Mouse (Mus musculus) embryonic facial prominence, embryonic 12.5 days (tissue): ENCODE results near the gene Cd164. TPM values are rescaled to one million over a fixed set of nuclear protein-coding genes. Genes with fewer than 3 reads are reported as not detected.

Source experiments
- ATAC-seq: fragments of 200-750 bp; cut with Nextera tagmentation; 2 replicates; pipeline ENCODE4 v1.8.0; 2017; ENCODE audit not compliant: insufficient number of reproducible peaks, insufficient read depth, low FRiP score, low TSS enrichment
- H3K27ac ChIP-seq: fragments of 300-500 bp; sonication (generic); 2 replicates; pipeline ENCODE4 v1.5.1; 2016; ENCODE audit warnings: mild to moderate bottlenecking
- H3K27me3 ChIP-seq: fragments of 300-500 bp; sonication (generic); 2 replicates; pipeline ENCODE4 v1.6.1; 2016; ENCODE audit warnings: mild to moderate bottlenecking, moderate library complexity
- H3K36me3 ChIP-seq: fragments of 300-500 bp; sonication (generic); 2 replicates; pipeline ENCODE4 v1.6.1; 2016; ENCODE audit warnings: mild to moderate bottlenecking
- H3K4me1 ChIP-seq: fragments of 300-500 bp; sonication (generic); 2 replicates; pipeline ENCODE4 v1.6.1; 2016
- H3K4me2 ChIP-seq: fragments of 300-500 bp; sonication (generic); replicated peaks from 2 replicates; pipeline ENCODE4 v1.6.1; 2016; ENCODE audit warnings: mild to moderate bottlenecking, moderate library complexity
- H3K4me3 ChIP-seq: fragments of 300-500 bp; sonication (generic); 2 replicates; pipeline ENCODE4 v1.5.1; 2016; ENCODE audit warnings: mild to moderate bottlenecking
- H3K9ac ChIP-seq: fragments of 300-500 bp; sonication (generic); 2 replicates; pipeline ENCODE4 v1.6.1; 2016; ENCODE audit warnings: mild to moderate bottlenecking, moderate library complexity
- H3K9me3 ChIP-seq: fragments of 300-500 bp; sonication (generic); 2 replicates; pipeline ENCODE4 v1.6.1; 2016; ENCODE audit warnings: mild to moderate bottlenecking, moderate library complexity
- WGBS: fragments of 180-500 bp; shearing (Covaris S2); methylation state at CpG from one replicate; pipeline ENCODE4 v1.1.7; 2016; 5-methylcytosine and 5-hydroxymethylcytosine counted together
- polyA plus RNA-seq: library from polyadenylated mRNA; unstranded; fragments of >200 nt; fragmentation: Nextera tagmentation; extraction: Ambion mirVana; gene quantifications from 2 replicates; pipeline ENCODE4 v1.2.1, GENCODE M21; 2016

Gene Cd164
- 164 and 178 TPM in 2 replicates for polyA plus RNA-seq

DNA sequence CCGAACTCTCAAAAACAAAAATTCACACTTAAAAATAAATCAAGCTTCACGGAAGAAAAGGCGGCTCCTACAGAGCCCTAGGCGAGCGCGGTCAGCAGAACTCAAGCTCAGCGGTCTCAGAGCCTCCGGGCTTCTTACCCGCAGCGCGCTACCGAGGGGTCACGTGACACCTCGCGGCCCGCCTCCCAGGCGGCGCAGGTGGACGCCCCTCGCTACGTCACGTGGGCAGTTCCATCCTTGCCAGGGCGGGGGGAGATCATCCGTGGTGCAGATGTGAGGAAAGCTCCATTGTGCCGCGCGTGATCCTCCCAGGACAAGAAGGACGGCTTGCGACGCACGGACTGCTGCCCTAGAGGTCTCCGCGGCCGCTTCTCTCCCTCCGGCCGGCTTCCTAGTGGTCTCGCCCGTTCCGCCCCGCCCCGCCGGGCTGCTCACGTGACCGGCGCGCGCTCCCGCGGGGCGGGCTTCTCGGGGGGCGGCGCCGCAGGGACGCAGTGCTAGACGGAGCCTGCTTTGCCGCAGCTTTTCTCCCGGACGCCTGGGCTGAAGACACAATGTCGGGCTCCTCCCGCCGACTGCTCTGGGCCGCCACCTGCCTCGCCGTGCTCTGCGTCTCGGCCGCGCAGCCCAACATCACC, at the start of gene Cd164:
TSS of gene Cd164 (plus strand) at position 434 of the 638 bp plus-strand sequence.
- Histone ChIP-seq H3K9ac (peak within 1 kb of the TSS; percentile 93), H3K4me3 (peak within 1 kb of the TSS; percentile 96), H3K36me3 (0 out of 2 replicates have a peak, but pooled peaks cover 5% of the 10 kb centered on the region), H3K27ac (peak within 1 kb of the TSS; percentile 96), H3K4me1 (peaks cover 19% of the 10 kb centered on the region), H3K4me2 (peak within 1 kb of the TSS; percentile 83), H3K27me3 (no peaks in the 10 kb centered on the region), H3K9me3 (no peaks in the 10 kb centered on the region)
- peak; percentile 92 for ATAC-seq
- WGBS = under 1% methylated on average over 69 of the region's 69 CpGs

DNA sequence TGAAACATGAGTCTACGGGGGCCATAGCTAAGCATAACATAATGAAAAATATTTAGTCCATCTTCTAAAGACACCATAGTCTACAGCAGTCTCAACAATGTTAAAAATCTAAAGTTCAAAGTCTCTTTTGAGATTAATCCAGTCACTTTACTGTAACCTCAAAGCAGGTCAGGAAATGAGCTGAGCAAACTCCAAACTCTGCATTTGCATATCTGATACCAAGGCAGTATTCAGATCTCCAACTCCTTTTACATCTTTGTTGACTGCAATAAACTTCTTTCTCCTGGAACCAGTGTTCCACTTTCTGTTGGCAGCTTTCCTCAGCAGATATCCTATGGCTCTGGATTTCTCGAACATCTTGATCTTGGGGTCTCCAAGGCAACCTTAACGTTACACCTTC, 48.5 kb upstream of the Cd164 start:
- Histone ChIP-seq H3K9ac (no peak overlapping the region), H3K27me3 (no peaks in the 10 kb centered on the region), H3K9me3 (no peaks in the 10 kb centered on the region), H3K4me3 (no peak overlapping the region), H3K36me3 (peaks cover 14% of the 10 kb centered on the region), H3K4me1 (peaks cover under 1% of the 10 kb centered on the region; the same call in 1 of the 2 replicates), H3K27ac (no peak overlapping the region), H3K4me2 (no peak overlapping the region)
- ATAC-seq = no peak
- 83% methylated on average over 3 of the region's 3 CpGs for WGBS

DNA sequence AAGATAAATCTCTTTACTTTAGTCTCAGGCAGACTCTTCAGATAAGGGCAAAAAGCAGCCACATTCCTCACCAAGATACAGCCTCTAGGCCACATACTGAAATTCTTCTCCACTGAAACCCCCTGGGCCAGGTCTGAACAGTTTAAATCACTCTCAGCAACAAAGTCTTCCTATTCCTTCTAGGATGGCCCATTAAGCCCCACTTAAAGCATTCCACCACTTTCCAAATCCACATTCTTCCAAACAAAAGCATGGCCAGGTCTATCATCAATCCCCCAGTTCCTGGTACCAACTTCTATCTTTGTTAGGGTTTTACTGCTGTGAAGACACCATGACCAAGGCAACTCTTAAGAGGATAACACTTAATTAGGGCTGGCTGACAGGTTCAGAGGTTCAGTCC, 46.7 kb upstream of the Cd164 start:
- H3K9me3 ChIP-seq = no peaks in the 10 kb centered on the region
- peaks cover 6% of the 10 kb centered on the region for H3K36me3 ChIP-seq
- H3K4me2 ChIP-seq = no peak overlapping the region
- H3K27ac ChIP-seq = no peak overlapping the region
- H3K4me3 ChIP-seq = no peak overlapping the region
- H3K9ac ChIP-seq = no peak overlapping the region
- ATAC-seq = no peak
- no peaks in the 10 kb centered on the region for H3K27me3 ChIP-seq
- H3K4me1 ChIP-seq = peaks cover 10% of the 10 kb centered on the region

DNA sequence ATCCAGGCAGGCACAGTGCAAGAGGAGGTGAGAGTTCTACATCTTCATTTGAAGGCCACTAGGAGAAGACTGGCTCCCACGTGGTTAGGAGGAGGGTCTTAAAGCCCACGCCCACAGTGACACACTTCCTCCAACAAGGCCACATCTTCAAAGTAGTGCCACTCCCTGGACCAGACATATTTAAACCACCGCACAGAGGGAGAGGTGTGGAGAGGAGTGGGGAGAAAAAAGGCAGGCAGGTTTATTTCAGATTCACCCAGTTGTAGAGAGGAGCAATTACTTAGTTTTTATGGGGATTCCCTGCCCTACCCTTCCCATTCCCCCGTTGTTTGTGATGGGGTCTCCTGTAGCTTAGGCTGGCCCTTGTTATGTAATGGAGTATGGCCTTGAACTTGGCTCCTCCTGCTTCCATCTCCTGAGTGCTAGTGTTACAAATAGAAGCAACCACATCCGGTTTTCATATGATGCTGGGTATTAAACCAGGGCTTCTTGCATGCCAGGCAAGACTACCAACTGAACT, 46.2 kb upstream of the Cd164 start:
- Histone ChIP-seq H3K36me3 (peaks cover 6% of the 10 kb centered on the region), H3K4me1 (peaks cover 10% of the 10 kb centered on the region), H3K9ac (no peak overlapping the region), H3K27me3 (no peaks in the 10 kb centered on the region), H3K9me3 (no peaks in the 10 kb centered on the region), H3K4me2 (no peak overlapping the region), H3K4me3 (no peak overlapping the region), H3K27ac (no peak overlapping the region)
- 78% methylated on average over 5 of the region's 5 CpGs for WGBS
- ATAC-seq = no peak

DNA sequence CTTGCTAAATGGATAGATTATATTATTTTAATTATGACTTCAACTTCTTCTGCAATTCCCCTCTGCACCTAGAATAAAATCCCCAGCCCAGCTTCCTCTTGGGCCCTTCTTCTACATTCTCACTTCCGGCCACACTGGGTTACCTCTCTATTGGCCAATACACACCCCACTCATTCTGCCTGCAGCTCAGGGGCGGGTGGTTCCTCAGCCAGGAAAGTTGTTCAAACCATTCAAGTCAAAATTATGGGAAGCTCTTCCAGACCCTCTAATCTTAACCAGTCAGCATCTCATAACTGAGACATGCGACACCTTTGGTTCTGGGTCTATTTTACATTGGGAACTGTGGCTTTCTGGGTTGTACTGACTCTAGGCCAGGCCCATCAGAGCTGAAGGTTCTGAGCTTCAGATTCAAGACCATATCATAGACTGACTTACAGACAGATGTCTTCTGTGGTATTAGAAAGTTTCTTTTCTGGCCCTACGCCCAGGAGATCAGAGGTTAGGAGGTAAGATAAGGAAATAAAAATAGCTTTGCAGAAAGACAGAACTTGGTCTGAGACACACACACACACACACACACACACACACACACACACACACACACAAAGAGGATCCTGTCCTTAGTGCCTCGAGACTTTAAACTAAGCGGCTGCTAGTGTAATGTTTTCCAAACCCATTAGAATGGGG, 45.3 kb upstream of the Cd164 start:
- H3K27me3 ChIP-seq = no peaks in the 10 kb centered on the region
- no peak overlapping the region for H3K4me2 ChIP-seq
- no peaks in the 10 kb centered on the region for H3K9me3 ChIP-seq
- H3K36me3 ChIP-seq = peaks cover 5% of the 10 kb centered on the region
- no peak overlapping the region for H3K4me3 ChIP-seq
- H3K9ac ChIP-seq = no peak overlapping the region
- 74% methylated on average over 6 of the region's 6 CpGs for WGBS
- peaks cover 10% of the 10 kb centered on the region for H3K4me1 ChIP-seq
- no peak overlapping the region for H3K27ac ChIP-seq
- no peak for ATAC-seq

DNA sequence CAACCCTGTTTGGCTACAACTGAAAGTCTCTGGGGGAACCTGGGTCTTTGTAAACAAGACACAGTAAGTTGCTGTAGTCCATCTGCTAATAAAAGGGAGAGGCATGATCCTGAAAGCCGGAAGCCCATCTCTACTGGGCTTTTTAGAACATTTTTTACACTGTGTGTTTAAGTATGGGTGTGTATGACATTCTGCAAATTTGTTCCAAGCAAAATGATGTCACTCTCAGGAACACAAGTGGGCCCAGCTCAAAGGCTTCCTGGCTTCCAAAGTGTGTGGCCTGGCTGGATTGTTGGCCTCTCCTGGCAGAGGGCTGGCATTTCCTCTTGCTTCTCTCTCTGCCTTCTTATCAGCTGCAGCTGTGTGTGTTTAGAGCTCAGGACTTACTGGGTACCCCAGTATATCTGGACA, 44.2 kb upstream of the Cd164 start:
- H3K4me3 ChIP-seq = no peak overlapping the region
- no peaks in the 10 kb centered on the region for H3K9me3 ChIP-seq
- WGBS = 63% methylated on average over 1 of the region's 1 CpGs
- peaks cover 10% of the 10 kb centered on the region for H3K4me1 ChIP-seq
- peaks cover 13% of the 10 kb centered on the region for H3K36me3 ChIP-seq
- ATAC-seq = no peak
- H3K27me3 ChIP-seq = no peaks in the 10 kb centered on the region
- 0 out of 2 replicates have a peak overlapping the region, but pooled peaks have one; percentile 19 for H3K27ac ChIP-seq
- no peak overlapping the region for H3K9ac ChIP-seq
- no peak overlapping the region; the same call in 1 of the 2 replicates for H3K4me2 ChIP-seq

DNA sequence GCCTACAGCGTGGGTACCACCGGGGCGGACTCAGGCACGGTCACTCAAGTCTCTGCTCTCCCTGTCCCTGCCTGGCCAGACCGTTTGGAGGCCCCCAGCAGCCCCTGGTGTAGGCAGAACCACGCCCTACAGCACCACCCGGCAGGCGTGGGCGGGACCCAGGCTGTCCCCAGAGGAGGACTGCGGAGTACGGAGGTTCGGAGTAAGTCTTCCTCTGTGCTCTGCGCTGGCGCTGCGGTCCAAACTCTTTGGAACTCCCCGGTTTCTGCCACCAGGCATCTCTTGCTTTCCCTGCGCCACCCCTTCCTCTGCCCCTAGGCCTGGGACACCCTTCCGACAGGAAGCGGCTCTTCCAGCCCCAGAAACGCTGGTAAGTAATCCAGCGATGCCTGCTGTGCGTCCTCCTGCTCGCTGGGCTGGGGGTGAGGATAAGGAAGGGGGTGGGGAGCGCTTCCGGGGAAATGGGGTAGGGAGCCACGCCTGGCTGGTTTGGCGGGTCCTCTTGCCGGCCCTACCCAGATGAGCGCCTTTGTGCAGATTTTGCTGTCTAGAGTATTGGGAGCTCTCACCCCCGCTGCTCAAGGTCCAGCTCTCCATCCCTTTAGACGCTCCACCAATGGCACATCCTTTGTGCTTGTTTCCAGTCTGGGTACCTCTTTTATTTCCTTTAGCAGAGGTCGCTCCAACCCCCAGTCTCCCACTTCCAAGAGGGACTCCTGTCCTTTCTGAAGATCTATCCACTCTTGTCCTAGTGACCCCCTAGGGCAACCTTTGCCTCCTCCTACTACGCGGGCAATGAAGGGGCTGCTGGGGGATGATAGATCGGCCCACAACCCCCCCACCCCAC, 42.8 kb upstream of the Cd164 start, which contains the start of gene Mical1:
TSS of gene Mical1 (plus strand) at position 144 of the 847 bp plus-strand sequence.
- ATAC-seq = peak; percentile 80
- Histone ChIP-seq H3K9ac (peak within 1 kb of the TSS; percentile 69), H3K36me3 (peaks cover 20% of the 10 kb centered on the region), H3K9me3 (no peaks in the 10 kb centered on the region), H3K27me3 (no peaks in the 10 kb centered on the region), H3K4me1 (peaks cover 10% of the 10 kb centered on the region), H3K4me2 (peak within 1 kb of the TSS; percentile 82), H3K4me3 (peak within 1 kb of the TSS; percentile 64), H3K27ac (peak within 1 kb of the TSS; percentile 65)
- under 1% methylated on average over 35 of the region's 35 CpGs for WGBS

DNA sequence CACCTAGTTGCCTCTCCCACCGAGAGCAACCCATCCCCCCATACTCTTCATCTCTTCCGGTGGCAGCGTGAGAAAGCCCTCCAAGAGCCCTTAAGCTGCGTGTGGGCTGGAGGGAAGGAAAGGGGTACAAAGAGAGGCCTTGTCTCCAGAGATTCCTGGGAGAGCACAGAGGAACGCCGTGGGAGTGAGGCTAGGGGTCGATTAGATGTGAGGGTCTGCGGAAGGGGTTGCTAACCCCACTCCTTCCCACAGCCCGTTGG, 42.3 kb upstream of the Cd164 start:
- no peaks in the 10 kb centered on the region for H3K27me3 ChIP-seq
- H3K4me3 ChIP-seq = peak overlapping the region; percentile 64
- 0% methylated on average over 9 of the region's 9 CpGs for WGBS
- H3K9me3 ChIP-seq = no peaks in the 10 kb centered on the region
- H3K9ac ChIP-seq = peak overlapping the region; percentile 69
- H3K4me2 ChIP-seq = peak overlapping the region; percentile 82
- peak overlapping the region; percentile 65 for H3K27ac ChIP-seq
- 0 out of 2 replicates have a peak, but pooled peaks have one; percentile 10 for ATAC-seq
- peaks cover 25% of the 10 kb centered on the region for H3K36me3 ChIP-seq
- peaks cover 10% of the 10 kb centered on the region for H3K4me1 ChIP-seq

DNA sequence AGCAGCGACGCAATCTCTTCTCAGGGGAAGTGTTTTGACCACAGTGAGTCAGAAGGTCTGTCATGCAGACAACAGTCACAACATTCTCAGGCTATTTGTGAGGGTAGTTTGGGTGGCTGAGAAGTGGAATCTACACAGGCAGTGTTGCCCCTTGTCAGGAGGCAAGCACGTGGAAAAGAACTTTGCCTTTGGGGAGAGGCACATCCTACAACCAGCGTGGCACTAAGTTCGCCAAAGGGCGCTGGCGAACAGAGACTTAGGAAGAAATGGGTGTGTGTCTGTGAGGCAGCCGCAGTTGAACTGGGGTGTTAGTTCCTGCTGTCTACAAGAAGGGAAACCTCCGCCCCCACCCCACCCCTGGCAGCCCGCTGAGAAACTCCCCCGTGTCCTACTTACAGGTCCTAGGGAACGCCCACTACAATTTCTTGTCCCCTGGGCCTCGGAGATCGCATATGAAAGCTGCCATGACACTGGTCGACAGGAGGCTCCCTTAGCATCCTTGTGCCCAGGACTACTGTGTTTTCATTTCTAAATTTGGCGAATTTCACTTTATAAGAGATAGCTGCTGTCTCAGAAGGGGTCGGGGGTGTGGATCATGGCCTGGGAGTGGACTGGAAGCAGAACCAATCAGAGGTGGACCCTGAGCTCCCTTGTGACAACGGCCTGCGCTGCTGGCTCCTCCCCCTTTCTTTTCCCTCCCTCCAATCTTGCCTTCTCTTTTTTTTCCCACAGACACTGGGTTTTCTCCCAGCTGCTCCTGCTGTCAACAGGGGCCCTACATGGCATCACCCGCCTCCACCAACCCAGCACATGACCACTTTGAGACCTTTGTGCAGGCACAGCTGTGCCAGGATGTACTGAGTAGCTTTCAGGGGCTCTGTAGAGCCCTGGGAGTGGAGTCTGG, 41.7 kb upstream of the Cd164 start:
- H3K9me3 ChIP-seq = no peaks in the 10 kb centered on the region

DNA sequence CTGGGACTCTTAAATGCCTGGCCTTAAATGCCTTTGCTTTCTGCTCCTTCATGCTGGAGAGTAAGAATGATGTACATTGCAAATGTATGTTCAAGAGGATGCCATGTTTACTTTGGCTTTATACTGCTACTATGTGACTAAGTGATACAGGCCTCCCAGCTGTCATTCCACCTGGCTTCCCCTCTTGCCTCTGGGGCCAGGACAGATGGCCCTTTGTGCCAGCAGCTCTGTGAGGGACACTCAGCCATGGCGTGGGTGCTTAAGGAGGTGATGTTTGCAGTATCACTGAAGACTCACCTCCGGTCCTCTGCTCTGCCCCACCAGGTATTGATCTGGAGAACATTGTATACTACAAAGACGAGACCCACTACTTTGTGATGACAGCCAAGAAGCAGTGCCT, 39.3 kb upstream of the Cd164 start:
- peaks cover 55% of the 10 kb centered on the region for H3K36me3 ChIP-seq
- H3K27ac ChIP-seq = no peak overlapping the region
- H3K9me3 ChIP-seq = no peaks in the 10 kb centered on the region
- 89% methylated on average over 3 of the region's 3 CpGs for WGBS
- no peak overlapping the region for H3K9ac ChIP-seq
- ATAC-seq = no peak
- H3K27me3 ChIP-seq = no peaks in the 10 kb centered on the region
- peaks cover 10% of the 10 kb centered on the region for H3K4me1 ChIP-seq
- H3K4me2 ChIP-seq = no peak overlapping the region
- no peak overlapping the region for H3K4me3 ChIP-seq

More for the DNA sequence above, 41.7 kb upstream of the Cd164 start:
- peak overlapping the region; percentile 82 for H3K4me2 ChIP-seq
- ATAC-seq = peak; percentile 57; the same call in 1 of the 2 replicates
- 4% methylated on average over 20 of the region's 20 CpGs for WGBS
- peak overlapping the region; percentile 64 for H3K4me3 ChIP-seq
- peaks cover 31% of the 10 kb centered on the region for H3K36me3 ChIP-seq
- H3K27ac ChIP-seq = peak overlapping the region; percentile 65
- no peaks in the 10 kb centered on the region for H3K27me3 ChIP-seq
- peaks cover 10% of the 10 kb centered on the region for H3K4me1 ChIP-seq
- H3K9ac ChIP-seq = peak overlapping the region; percentile 69
